Mouse (Mus musculus) adrenal gland, adult (tissue): ENCODE measurements around the gene Pcbp4.
A peak's percentile ranks its signal among the peaks of the same experiment; 100 is the strongest.

Source experiments
- DNase-seq, 2 experiments: peaks; one replicate each; pipeline ENCODE4 v3.0.0; 2022 to 2023; ENCODE audit warnings: low spot score in 1 of 2; ENCODE audit not compliant: inconsistent age in 2 of 2

The Pcbp4 gene

DNA sequence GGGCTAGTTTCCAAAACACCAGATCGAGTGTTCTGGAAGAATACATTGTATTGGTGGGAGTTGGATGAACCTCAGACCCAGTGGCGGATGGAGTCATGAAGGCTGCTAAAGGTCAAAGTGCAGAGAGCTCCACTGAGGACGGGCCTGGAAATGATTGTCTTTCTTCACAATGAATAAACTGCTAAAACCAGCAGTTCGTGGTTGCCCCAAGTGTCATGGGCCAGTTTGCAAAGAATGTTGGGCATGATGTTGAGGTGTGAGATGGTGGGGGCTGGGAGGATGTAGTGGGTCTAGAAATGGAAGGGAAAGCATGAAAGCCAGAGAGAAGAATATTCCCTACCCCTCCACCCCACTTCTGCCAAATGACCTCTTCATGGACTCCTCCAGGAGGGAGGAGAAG, 8.3 kb upstream of the Pcbp4 start:
- DNase-seq = no peak

- DNase-seq = peak; percentile 97 to 98
Observed at GRCm38 (mm10) chr9:106447348-106447747, 5.7 kb upstream of the Pcbp4 start, which contains the start of the genes Abhd14b and Abhd14a. Gene Abhd14b, plus strand, starts transcription at chr9:106447459. Gene Abhd14a, minus strand, starts transcription at chr9:106447678.

DNA sequence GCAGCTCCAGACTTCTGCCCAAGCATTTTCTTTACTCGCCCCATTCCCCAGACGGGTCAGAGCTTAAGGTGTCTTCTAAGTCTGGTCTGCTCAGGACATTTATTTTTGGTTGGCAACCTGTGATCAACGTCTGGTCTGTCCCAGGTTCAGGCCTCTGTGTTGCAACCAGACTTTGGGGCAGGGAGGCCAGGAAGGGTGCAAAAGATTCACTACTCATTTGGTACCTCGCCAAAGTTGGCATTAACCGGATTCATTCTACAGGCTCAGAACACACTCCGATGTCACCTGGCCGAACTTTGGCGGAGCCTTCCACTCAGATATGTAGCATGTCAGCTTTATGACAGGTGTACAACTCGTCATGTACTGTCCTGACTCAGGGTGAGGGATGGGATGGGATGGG, 5.1 kb upstream of the Pcbp4 start:
- no peak for DNase-seq

GRCm38 (mm10) chr9:106448498-106449031, 4.5 kb upstream of the Pcbp4 start:
- peak; percentile 86 to 95 for DNase-seq

DNA sequence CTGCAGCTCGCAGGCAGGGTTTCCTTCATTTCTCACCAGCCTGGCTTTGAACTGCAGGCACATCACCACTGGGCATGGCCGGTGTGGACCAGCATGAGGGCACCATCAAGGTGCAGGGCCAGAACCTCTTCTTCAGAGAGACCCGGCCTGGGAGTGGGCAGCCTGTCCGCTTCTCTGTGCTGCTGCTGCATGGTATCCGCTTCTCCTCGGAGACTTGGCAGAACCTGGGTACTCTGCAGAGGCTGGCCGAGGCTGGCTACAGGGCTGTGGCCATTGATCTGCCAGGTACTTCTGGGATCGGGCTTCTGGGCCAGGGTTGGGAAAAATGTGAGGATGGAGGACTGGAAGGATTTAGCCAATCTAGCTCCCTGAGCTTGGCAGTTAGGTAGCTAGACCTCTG, 3.1 kb upstream of the Pcbp4 start:
- DNase-seq = no peak

- DNase-seq = peak; percentile 70 to 89
Observed at GRCm38 (mm10) chr9:106450661-106451060, 2.4 kb upstream of the Pcbp4 start.

- no peak for DNase-seq
Observed at GRCm38 (mm10) chr9:106451298-106451697, 1.8 kb upstream of the Pcbp4 start.

DNA sequence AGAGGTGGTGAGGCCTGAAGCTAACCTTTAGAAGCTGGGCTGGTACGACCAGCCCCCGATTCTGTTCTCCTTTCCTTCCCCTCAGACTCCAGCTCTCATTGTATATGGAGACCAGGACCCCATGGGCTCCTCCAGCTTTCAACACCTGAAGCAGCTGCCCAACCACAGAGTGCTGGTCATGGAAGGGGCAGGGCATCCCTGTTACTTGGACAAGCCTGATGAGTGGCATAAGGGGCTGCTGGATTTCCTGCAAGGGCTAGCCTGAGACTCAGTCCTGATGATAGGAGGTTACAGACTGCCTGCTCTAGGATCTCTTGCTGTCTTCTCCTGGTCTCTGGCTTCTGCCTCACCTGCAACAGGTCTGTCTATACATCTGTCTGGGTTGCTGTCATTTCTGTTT, 1.2 kb upstream of the Pcbp4 start:
- no peak for DNase-seq

- no peak for DNase-seq
Observed at GRCm38 (mm10) chr9:106452351-106452750, 740 bp upstream of the Pcbp4 start.

- peak; percentile 52 to 65 for DNase-seq
Observed at GRCm38 (mm10) chr9:106452821-106453220, 270 bp upstream of the Pcbp4 start.

- peak in 1 of 2 experiments; percentile 64 for DNase-seq
Observed at GRCm38 (mm10) chr9:106454071-106454761, 1.1 kb downstream of the Pcbp4 start.

DNA sequence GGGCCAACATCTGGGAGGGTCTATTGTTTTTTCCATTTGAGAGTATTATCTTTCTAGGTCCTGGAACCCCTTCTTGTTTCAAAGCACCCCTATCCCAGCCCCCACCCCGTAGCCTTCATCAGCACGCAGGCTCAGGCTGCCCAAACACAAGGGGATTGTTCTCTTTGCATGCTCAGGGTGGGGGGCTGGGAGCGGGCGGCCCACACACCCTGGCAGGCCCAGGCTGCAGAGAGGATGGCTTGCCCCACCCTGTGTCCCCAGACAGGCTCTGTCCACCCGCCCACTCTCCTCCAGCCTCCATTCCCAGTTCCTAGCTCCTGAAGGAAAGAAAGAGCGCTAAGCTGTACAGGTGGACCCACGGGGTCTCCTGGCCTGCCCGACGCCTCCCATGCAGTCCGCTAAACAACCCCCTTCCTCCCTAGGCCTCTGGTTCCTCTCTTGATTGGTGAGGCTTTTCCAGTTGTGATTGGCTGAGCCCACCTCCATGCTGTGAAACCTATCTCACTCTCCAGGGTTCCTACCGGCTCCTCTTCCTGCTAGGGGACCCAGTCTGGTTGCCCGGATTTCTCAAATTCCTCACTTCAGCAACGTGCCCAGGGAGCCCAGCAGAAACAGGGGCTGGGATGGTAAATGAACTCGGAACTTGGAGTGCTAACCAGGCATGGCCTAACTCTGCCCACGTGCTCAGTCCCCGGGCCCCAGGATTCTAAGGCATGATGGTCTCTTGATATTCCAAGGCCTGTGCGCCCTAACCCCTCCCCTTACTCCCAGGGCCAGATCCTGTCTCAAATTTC, 2.0 kb downstream of the Pcbp4 start:
- DNase-seq = no peak

DNA sequence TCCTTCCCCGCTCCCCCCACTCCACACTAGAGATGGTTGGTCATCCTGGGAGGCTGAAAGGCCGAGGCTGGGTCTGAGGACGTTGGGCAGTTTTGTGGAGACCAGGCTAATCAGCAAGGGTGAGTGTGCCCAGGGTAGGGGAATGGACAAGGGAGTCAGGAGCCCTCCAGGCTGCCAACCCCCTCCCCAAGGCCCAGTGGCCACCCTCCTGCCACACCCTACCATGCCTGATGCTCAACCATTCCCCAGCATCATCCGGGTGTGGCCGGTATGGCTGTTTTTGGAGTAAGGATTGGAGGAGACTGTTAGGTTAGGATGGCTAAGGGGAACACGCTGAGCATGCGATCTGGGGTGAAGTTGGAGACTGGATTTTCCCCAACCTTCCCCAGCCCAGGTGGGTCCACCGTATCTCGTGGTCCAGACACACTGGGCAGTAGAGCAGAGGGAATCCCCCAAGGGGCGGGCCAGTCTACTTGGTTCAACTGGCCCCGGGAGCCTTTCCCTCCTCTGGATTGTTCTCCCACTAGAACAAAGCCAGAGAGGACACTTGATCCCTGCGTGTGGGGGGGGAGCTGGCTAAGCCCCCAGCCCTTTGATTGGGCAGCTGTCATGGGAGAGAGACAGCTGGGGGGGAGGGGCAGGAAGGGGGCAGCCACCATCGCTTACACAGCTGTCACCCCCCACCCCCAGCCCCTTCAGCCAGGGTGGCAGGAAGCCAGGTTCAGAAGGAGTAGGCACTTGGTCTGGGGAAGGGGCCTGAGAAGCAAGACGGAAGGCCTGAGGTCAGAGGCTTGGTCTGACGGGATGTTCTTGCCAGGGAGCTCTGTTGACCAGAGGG, 3.5 kb downstream of the Pcbp4 start:
- DNase-seq = no peak

DNA sequence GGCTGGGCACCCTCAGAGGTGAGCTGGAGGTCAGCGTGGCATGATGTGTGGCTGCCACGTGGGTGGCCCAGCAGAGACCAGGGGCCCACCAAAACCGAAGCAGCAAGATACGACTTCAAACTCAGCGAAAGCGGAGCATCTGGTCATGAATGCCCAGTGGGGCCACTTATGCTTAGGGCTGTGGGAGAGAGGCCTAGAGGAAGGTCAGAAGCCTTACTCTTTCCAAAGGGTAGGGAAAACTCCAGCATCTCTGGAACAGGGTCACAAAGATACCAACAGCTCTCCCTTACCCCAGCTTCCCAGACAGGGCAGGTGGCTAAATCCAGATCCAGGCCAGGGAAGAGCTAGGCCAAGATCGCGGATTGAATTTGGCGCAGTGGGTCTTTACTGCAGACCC, 4.1 kb downstream of the Pcbp4 start:
- no peak for DNase-seq

DNA sequence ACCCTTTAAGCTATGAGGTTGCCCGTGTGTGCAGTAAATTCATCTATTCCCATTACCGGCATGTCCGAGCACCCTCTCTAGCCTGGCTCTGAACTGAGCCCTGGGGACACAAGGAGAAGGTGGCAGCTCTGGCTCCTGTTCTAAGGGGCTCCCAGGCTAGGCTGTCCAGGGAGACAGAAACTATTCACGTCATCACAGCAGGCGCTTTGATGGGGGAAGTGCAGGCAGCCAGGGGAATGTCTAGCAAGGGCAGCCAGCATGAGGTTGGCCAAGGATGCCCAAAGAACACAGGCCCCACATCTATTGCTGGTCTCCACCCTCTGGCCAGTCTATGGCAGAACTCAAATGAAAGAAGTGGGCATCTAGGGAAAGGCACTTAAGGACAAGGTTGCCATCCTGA, 4.8 kb downstream of the Pcbp4 start:
- DNase-seq = no peak

GRCm38 (mm10) chr9:106459946-106460345, 6.9 kb downstream of the Pcbp4 start:
- DNase-seq = no peak

DNA sequence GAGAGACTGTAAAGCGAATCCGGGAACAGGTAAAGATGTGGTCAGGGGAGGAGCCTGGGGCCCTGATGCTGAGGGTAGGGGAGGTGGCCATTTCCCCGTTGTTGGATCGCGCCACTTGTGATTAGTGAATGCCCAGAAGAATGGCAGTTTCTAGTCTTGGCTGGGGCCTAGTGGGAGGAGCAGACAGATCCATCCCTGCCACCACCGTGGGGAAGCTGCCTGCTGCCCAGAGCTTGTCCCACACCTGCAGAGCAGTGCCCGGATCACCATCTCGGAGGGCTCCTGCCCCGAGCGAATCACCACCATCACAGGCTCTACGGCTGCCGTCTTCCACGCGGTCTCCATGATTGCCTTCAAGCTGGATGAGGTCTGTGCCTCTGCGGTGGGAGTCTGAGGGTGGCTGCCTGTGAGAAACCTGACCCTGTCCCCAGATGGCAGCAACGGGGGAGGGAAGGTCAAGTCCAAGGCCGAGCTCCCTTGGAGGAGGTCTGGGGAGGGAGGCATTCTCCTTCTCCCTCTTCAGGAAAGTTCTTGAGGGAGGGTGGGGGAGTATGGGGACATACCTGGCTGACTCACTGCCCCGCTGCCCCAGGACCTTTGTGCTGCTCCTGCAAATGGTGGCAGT, 7.4 kb downstream of the Pcbp4 start:
- DNase-seq = no peak

DNA sequence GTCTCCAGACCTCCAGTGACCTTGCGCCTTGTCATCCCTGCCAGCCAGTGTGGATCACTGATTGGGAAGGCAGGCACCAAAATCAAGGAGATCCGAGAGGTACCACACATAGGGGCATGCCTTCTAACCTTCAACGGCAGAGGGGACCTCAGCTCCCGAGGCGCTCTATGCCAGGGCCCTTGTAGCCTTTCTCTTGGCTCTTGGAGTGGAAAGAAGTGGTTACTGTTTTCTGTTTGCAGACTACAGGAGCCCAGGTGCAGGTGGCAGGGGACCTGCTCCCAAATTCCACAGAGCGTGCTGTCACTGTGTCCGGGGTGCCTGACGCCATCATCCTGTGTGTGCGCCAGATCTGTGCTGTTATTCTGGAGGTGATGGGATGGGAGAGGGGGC, 7.9 kb downstream of the Pcbp4 start:
- no peak for DNase-seq

DNA sequence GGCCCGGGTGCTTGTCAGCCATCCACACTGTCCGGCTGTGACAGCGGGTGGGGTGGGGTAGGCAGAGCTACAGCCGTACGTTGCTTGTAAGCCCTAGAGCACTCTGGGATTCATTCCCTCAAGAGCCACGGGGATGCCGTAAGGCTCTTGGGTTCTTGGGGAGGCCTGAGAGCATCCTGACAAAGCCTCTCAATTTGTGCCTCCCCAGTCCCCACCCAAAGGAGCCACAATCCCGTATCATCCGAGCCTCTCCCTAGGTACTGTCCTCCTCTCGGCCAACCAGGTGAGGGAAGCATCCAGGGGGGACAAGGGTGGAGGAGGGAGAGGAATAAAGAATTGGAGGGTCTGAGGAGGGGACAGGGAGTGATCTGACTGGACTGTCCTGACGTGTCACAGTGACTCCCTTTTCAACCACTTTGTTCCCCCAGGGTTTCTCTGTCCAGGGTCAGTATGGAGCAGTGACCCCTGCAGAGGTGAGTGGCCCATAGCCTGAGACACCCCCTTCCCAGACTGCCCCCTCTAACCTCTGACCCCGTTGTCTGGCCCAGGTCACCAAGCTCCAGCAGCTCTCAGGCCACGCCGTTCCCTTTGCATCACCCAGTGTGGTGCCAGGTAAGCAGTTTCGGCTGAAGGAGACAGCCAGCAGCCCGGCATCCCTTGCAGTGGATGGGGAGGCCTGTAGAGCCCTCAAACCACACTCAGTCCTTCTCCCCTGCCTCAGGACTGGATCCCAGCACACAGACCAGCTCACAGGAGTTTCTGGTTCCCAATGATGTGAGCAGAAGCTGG, 8.7 kb downstream of the Pcbp4 start:
- DNase-seq = no peak

- DNase-seq = no peak
Observed at GRCm38 (mm10) chr9:106462430-106462800, 9.3 kb downstream of the Pcbp4 start.
